Mouse (Mus musculus) lung, postnatal 0 days (tissue): ENCODE results near the gene Ntmt1. TPM values are rescaled to one million over a fixed set of nuclear protein-coding genes. Genes with fewer than 3 reads are reported as not detected.

ENCODE experiments used
- ATAC-seq: fragments of 200-750 bp; cut with Nextera tagmentation; 2 replicates; pipeline ENCODE4 v1.8.0; 2017; ENCODE audit warnings: moderate library complexity
- DNase-seq: peaks from one replicate; pipeline ENCODE4 v3.0.0-alpha.2; 2016; ENCODE audit warnings: low spot score
- H3K27ac ChIP-seq: fragments of 300-500 bp; sonication (generic); 2 replicates; pipeline ENCODE4 v1.5.1; 2014; ENCODE audit warnings: antibody characterized with exemption, mild to moderate bottlenecking, low read length, mixed read lengths
- H3K27me3 ChIP-seq: fragments of 300-500 bp; sonication (generic); replicated peaks from 2 replicates; pipeline ENCODE4 v1.6.1; 2014; ENCODE audit warnings: low read length, mixed read lengths; ENCODE audit not compliant: insufficient read depth
- H3K36me3 ChIP-seq: fragments of 300-500 bp; sonication (generic); 2 replicates; pipeline ENCODE4 v1.6.1; 2014; ENCODE audit warnings: low read length, mixed read lengths; ENCODE audit not compliant: insufficient read depth
- H3K4me1 ChIP-seq: fragments of 300-500 bp; sonication (generic); 2 replicates; pipeline ENCODE4 v1.6.1; 2014; ENCODE audit warnings: antibody characterized with exemption, low read depth, low read length, mixed read lengths; ENCODE audit not compliant: insufficient read depth
- H3K4me2 ChIP-seq: fragments of 300-500 bp; sonication (generic); replicated peaks from 2 replicates; pipeline ENCODE4 v1.6.1; 2014; ENCODE audit warnings: low read depth, mild to moderate bottlenecking, low read length, moderate library complexity, mixed read lengths
- H3K4me3 ChIP-seq: fragments of 300-500 bp; sonication (generic); 2 replicates; pipeline ENCODE4 v1.5.1; 2014; ENCODE audit warnings: low read depth, low read length
- H3K9ac ChIP-seq: fragments of 300-500 bp; sonication (generic); replicated peaks from 2 replicates; pipeline ENCODE4 v1.6.1; 2014; ENCODE audit warnings: low read depth, mild to moderate bottlenecking
- H3K9me3 ChIP-seq: fragments of 300-500 bp; sonication (generic); 2 replicates; pipeline ENCODE4 v1.6.1; 2016; ENCODE audit warnings: low read length, mixed read lengths
- CTCF ChIP-seq: IDR thresholded peaks from 2 replicates; pipeline ENCODE4 v1.5.1; 2016; ENCODE audit warnings: antibody characterized with exemption, mild to moderate bottlenecking
- EP300 ChIP-seq: IDR thresholded peaks from 2 replicates; pipeline ENCODE4 v1.6.1; 2016; ENCODE audit warnings: antibody characterized with exemption, mild to moderate bottlenecking, control low read depth
- WGBS: fragments of 180-500 bp; shearing (Covaris S2); extraction: QIAGEN DNeasy Blood & Tissue Kit; methylation state at CpG from one replicate; pipeline ENCODE4 v1.1.7; 2014; 5-methylcytosine and 5-hydroxymethylcytosine counted together
- polyA plus RNA-seq: library from polyadenylated mRNA; unstranded; fragments of >200 nt; fragmentation: Nextera tagmentation; extraction: Ambion mirVana; gene quantifications from 2 replicates; pipeline ENCODE4 v1.2.1, GENCODE M21; 2015

Gene Ntmt1
- polyA plus RNA-seq, 1 experiment from 2014 or later: 50.7 TPM

- no peak for DNase-seq
- H3K27ac ChIP-seq: no peak within 1 kb of the TSS
- no peak for ATAC-seq
- TF ChIP-seq CTCF (no peak), EP300 (no peak)
- H3K9me3 ChIP-seq: no peaks in the 10 kb centered on the region
- H3K27me3 ChIP-seq: no peaks in the 10 kb centered on the region
- H3K4me2 ChIP-seq: no peak within 1 kb of the TSS
- no peak within 1 kb of the TSS for H3K9ac ChIP-seq
- 63% methylated on average over 8 of the region's 10 CpGs for WGBS
- no peaks in the 10 kb centered on the region for H3K36me3 ChIP-seq
- no peaks in the 10 kb centered on the region for H3K4me1 ChIP-seq
- H3K4me3 ChIP-seq: no peak within 1 kb of the TSS
Measured at GRCm38 (mm10) chr2:30834373-30835022, 26.9 kb downstream of the Ntmt1 start, which contains the start of gene Prrx2. Gene Prrx2 (plus strand): TSS chr2:30834972.

- no peaks in the 10 kb centered on the region for H3K27me3 ChIP-seq
- H3K4me2 ChIP-seq: no peak overlapping the region
- H3K4me1 ChIP-seq: no peaks in the 10 kb centered on the region
- H3K36me3 ChIP-seq: no peaks in the 10 kb centered on the region
- ATAC-seq (no peak), DNase-seq (no peak)
- no peak overlapping the region for H3K9ac ChIP-seq
- TF ChIP-seq CTCF (no peak), EP300 (no peak)
- H3K27ac ChIP-seq: no peak overlapping the region
- no peak overlapping the region for H3K4me3 ChIP-seq
- H3K9me3 ChIP-seq: no peaks in the 10 kb centered on the region
- WGBS: 23% methylated on average over 21 of the region's 21 CpGs
Measured at GRCm38 (mm10) chr2:30836238-30836990, 28.8 kb downstream of the Ntmt1 start.

GRCm38 (mm10) chr2:30842615-30843014 lies 35.0 kb downstream of the Ntmt1 start:
- Histone ChIP-seq H3K9me3 (no peaks in the 10 kb centered on the region), H3K4me3 (no peak overlapping the region), H3K36me3 (no peaks in the 10 kb centered on the region), H3K27ac (no peak overlapping the region), H3K27me3 (peaks cover 15% of the 10 kb centered on the region; the same call in 1 of the 2 replicates), H3K4me2 (no peak overlapping the region), H3K4me1 (no peaks in the 10 kb centered on the region), H3K9ac (no peak overlapping the region)
- ATAC-seq: no peak
- TF ChIP-seq CTCF (no peak), EP300 (no peak)
- DNase-seq: no peak
- WGBS: 22% methylated on average over 10 of the region's 10 CpGs

- peak; percentile 25 for DNase-seq
- H3K27ac ChIP-seq: no peak overlapping the region
- WGBS: 1% methylated on average over 57 of the region's 80 CpGs
Measured at GRCm38 (mm10) chr2:30845152-30846070, 37.8 kb downstream of the Ntmt1 start.

GRCm38 (mm10) chr2:30846236-30846635 lies 38.6 kb downstream of the Ntmt1 start:
- H3K9ac ChIP-seq: no peak overlapping the region
- TF ChIP-seq EP300: no peak
- no peak for TF ChIP-seq CTCF
- no peak overlapping the region for H3K27ac ChIP-seq

More at GRCm38 (mm10) chr2:30845152-30846070, 37.8 kb downstream of the Ntmt1 start:
- H3K36me3 ChIP-seq: no peaks in the 10 kb centered on the region
- H3K27me3 ChIP-seq: peaks cover 15% of the 10 kb centered on the region; the same call in 1 of the 2 replicates
- peak overlapping the region; percentile 40 for H3K4me3 ChIP-seq
- no peaks in the 10 kb centered on the region for H3K4me1 ChIP-seq
- ATAC-seq: peak; percentile 57
- TF ChIP-seq EP300 (no peak), CTCF (peak; percentile 4)
- peak overlapping the region; percentile 81 for H3K4me2 ChIP-seq
- H3K9me3 ChIP-seq: no peaks in the 10 kb centered on the region
- peak overlapping the region; percentile 30 for H3K9ac ChIP-seq

More at GRCm38 (mm10) chr2:30846236-30846635, 38.6 kb downstream of the Ntmt1 start:
- H3K4me2 ChIP-seq: peak overlapping the region; percentile 81; the same call in 1 of the 2 replicates
- H3K9me3 ChIP-seq: no peaks in the 10 kb centered on the region
- DNase-seq (no peak), ATAC-seq (no peak)
- H3K27me3 ChIP-seq: peaks cover 15% of the 10 kb centered on the region; the same call in 1 of the 2 replicates
- H3K36me3 ChIP-seq: no peaks in the 10 kb centered on the region
- H3K4me1 ChIP-seq: no peaks in the 10 kb centered on the region
- H3K4me3 ChIP-seq: no peak overlapping the region
- whole genome bisulfite sequencing: 50% methylated on average over 8 of the region's 8 CpGs
